Mouse (Mus musculus): Measurements from ENCODE around the gene Hist3h2ba. TPM values are rescaled to one million over a fixed set of nuclear protein-coding genes. Genes with fewer than 3 reads are reported as not detected.

Hist3h2ba gene
- total RNA-seq, 2 experiments from 2014 or later, result 88.8 to 93.5 TPM

- DNase-seq, result no peak
Measured at GRCm38 (mm10) chr11:58985299-58985917, 36.7 kb downstream of the Hist3h2ba start.

GRCm38 (mm10) chr11:58989166-58989565 is 40.4 kb downstream of the Hist3h2ba start:
- no peak for DNase-seq

GRCm38 (mm10) chr11:58990141-58990540 is 41.4 kb downstream of the Hist3h2ba start:
- no peak for DNase-seq

GRCm38 (mm10) chr11:58990794-58991193 is 42.1 kb downstream of the Hist3h2ba start:
- DNase-seq, result no peak

- no peak for DNase-seq
Measured at GRCm38 (mm10) chr11:58991911-58992310, 43.2 kb downstream of the Hist3h2ba start.

- DNase-seq, result no peak
Measured at GRCm38 (mm10) chr11:58993091-58993670, 44.5 kb downstream of the Hist3h2ba start.

GRCm38 (mm10) chr11:58994337-58994826 is 45.7 kb downstream of the Hist3h2ba start:
- DNase-seq, result peak in 1 of 2 experiments; percentile 33

- no peak for DNase-seq
Measured at GRCm38 (mm10) chr11:58995061-58995806, 46.5 kb downstream of the Hist3h2ba start.

GRCm38 (mm10) chr11:58995807-58996370 is 47.2 kb downstream of the Hist3h2ba start:
- DNase-seq, result no peak

GRCm38 (mm10) chr11:58997541-58997940 is 48.8 kb downstream of the Hist3h2ba start:
- DNase-seq, result no peak

Small RNA genes within 50 kb of the gene (microRNA-seq; reads per million reads assigned to microRNA genes)
- 0 reads per million in 2 experiments for gene Gm44313

Other genes starting within 250 kb of the Hist3h2ba start
- gene Olfr319, start 249.8 kb upstream of the Hist3h2ba start, total RNA-seq (2021), result not detected
- gene Olfr318, start 224.9 kb upstream of the Hist3h2ba start, total RNA-seq (2021), result not detected
- under 1 TPM in 1 of 2 experiments, not detected in 1; 0.20 TPM for gene Olfr317, start 209.7 kb upstream of the Hist3h2ba start, total RNA-seq (2021)
- under 1 TPM; 0.45 to 0.48 TPM for gene Olfr316, start 196.2 kb upstream of the Hist3h2ba start, total RNA-seq (2021)
- gene Olfr315, start 175.7 kb upstream of the Hist3h2ba start, total RNA-seq (2021), result not detected
- not detected for gene Olfr314, start 166.0 kb upstream of the Hist3h2ba start, total RNA-seq (2021)
- 1 to 10 TPM; 5.9 to 7.5 TPM for gene Fam183b, start 147.0 kb upstream of the Hist3h2ba start, total RNA-seq (2021)
- gene Olfr313, start 133.9 kb upstream of the Hist3h2ba start, total RNA-seq (2021), result not detected
- gene Olfr312, start 119.7 kb upstream of the Hist3h2ba start, total RNA-seq (2021), result not detected
- gene Olfr311, start 109.7 kb upstream of the Hist3h2ba start, total RNA-seq (2021), result not detected
- 10 to 100 TPM; 19.3 to 20.0 TPM for gene Gm12258, start 101.8 kb upstream of the Hist3h2ba start, total RNA-seq (2021)
- gene 2810021J22Rik, start 81.7 kb upstream of the Hist3h2ba start, total RNA-seq (2021), result 10 to 100 TPM in 1 of 2 experiments, 1 to 10 TPM in 1; 9.7 to 12.2 TPM
- gene Zfp39, start 44.7 kb upstream of the Hist3h2ba start, total RNA-seq (2021), result 1 to 10 TPM; 8.4 to 9.2 TPM
- gene Btnl10, start 31.0 kb upstream of the Hist3h2ba start, total RNA-seq (2021), result under 1 TPM in 1 of 2 experiments, not detected in 1; 0.12 TPM
- gene Rnf187, start 10.0 kb upstream of the Hist3h2ba start, total RNA-seq (2021), result 100 to 1,000 TPM; 478 to 523 TPM
- 10 to 100 TPM; 73.2 to 83.2 TPM for gene Hist3h2a, start 5.8 kb downstream of the Hist3h2ba start, total RNA-seq (2021)
- 1 to 10 TPM; 5.6 to 6.2 TPM for gene Trim17, start 5.8 kb downstream of the Hist3h2ba start, total RNA-seq (2021)
- gene Trim11, start 29.2 kb downstream of the Hist3h2ba start, total RNA-seq (2021), result 10 to 100 TPM; 28.8 to 29.3 TPM
- gene Obscn, start 187.5 kb downstream of the Hist3h2ba start, total RNA-seq (2021), result 1 to 10 TPM; 1.2 to 1.7 TPM
- gene Iba57, start 214.8 kb downstream of the Hist3h2ba start, total RNA-seq (2021), result 1 to 10 TPM; 8.5 to 8.6 TPM
- 10 to 100 TPM; 15.7 to 16.9 TPM for gene Gjc2, start 234.3 kb downstream of the Hist3h2ba start, total RNA-seq (2021)
- 100 to 1,000 TPM; 127 to 155 TPM for gene Guk1, start 243.3 kb downstream of the Hist3h2ba start, total RNA-seq (2021)